Mouse (Mus musculus) liver (tissue): ENCODE measurements around the gene Pebp1.

Experiments used
- DNase-seq: peaks from one replicate; pipeline ENCODE4 v3.0.0-alpha.2; 2020; ENCODE audit warnings: mixed read lengths

Gene Pebp1

DNA sequence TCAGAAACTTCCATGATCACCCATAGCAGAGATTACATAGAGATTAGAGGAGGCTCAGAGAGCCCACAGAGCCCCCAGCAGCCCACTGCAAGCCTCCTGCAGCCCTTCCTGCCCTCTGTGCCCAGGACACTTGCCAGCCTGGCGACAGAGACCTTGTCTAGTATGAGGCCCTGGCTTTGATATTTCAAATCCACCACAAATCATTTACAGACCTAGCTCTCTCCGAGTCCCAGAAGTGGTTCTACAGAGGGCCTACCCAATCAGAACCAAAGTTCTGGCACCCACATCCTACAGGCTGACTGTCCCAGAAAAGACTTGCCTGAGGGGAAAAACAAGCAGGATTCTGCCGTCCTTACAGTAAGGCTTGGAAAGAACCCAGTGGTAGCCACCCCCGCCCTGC, 2.2 kb downstream of the Pebp1 start:
- DNase-seq = no peak

GRCm38 (mm10) chr5:117284682-117285081, 2.7 kb downstream of the Pebp1 start:
- no peak for DNase-seq

GRCm38 (mm10) chr5:117284029-117284428, 3.4 kb downstream of the Pebp1 start:
- DNase-seq = no peak

DNA sequence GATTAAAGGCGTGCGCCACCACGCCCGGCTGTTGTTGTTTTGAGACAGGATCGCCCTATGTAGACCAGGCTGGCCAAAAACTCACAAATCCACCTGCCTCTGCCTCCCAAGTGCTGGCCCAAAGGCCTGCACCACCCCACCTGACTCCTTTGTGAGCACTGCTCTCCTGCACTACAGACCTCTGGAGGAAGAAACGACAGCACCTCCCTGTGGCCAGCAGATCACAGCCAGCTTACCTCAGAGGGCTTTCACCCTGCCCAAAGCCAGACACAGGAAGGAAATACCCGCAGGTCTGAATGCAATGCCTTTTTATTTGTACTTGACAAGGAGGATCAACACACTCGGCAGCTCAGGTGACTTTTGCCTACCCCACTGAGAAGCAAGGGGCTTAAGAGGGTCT, 5.1 kb downstream of the Pebp1 start:
- DNase-seq = no peak

DNA sequence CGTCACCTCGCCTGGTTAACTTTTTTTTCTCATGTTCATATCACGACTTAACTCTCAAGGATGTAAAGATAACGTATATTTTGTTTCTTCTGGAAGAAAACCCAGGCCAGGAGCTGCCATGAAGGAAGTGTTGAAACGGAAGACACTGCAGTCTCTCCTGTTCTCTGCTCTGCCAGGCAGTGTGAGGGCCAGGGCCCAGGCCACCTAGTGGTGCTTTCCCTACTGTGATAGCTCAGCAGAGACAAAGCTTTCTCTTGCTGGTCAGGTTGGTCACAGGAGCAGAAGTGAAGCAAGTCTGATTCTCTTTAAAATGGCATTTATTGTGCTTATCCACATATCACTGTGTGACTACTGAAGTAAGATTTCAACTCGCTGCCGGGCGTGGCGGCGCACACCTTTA, 5.9 kb downstream of the Pebp1 start:
- DNase-seq = no peak

GRCm38 (mm10) chr5:117279669-117280050, 7.8 kb downstream of the Pebp1 start:
- no peak for DNase-seq

GRCm38 (mm10) chr5:117278809-117279668, 8.4 kb downstream of the Pebp1 start:
- no peak for DNase-seq

GRCm38 (mm10) chr5:117277784-117278183, 9.6 kb downstream of the Pebp1 start:
- no peak for DNase-seq

DNA sequence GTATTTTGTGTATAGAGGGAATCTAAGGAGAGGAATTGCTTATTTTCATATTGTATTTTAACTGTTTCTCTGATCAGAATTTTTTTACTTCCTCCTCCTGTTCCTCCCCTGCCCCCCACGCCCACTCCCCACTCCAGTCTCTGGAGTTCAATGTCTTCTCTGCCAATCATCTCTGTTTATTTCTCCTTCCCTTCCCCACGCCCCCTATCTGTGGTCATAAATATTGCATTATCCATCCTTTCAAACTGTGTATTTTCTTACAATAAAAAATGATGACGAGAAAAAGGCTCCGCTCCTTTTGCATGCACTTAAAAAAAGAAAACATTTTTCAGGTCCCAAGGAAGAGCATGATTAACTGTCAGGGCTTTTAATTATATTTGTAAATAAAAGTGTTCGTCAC, 12.6 kb downstream of the Pebp1 start:
- DNase-seq = no peak

GRCm38 (mm10) chr5:117271945-117272344, 15.5 kb downstream of the Pebp1 start:
- no peak for DNase-seq

GRCm38 (mm10) chr5:117269395-117269794, 18.0 kb downstream of the Pebp1 start:
- DNase-seq = no peak

- DNase-seq = no peak
Observed at GRCm38 (mm10) chr5:117268749-117269148, 18.7 kb downstream of the Pebp1 start.

DNA sequence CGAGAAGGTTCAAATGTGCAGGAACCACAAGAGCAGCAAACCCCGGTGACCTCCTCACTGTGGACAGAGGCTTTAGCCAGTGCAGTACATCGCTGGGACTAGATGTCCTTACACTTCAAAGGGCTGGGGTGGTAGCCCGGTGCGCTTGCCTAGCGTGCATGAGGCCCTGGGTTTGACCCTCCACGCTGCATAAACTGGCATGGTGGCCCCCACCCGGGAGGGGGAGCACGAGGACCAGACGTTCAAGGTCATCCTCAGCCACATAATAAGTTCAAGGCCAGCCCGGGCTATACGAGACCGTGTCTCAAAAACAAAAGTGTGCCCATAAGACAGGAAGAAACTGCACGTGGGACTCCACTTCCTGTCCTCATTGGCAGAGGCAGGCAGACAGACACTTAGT, 19.5 kb downstream of the Pebp1 start:
- DNase-seq = no peak

DNA sequence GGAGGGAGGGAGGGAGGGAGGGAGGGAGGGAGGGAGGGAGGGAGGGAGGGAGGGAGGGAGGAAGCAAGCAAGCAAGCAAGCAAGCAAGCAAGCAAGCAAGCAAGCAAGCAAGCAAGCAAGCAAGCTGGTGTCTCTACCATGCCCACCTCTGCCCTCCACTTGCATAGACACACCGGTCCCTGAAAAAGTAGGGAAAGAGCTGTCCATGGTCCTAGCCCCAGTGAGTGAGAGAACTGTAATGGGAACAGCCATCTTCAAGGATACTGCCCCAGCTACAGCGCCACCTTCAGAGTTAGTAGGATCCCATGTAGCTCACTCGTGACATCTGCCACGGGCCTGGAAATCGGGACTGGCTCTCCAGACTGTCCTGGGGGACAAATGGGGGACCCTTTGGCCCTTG, 22.7 kb downstream of the Pebp1 start:
- no peak for DNase-seq

DNA sequence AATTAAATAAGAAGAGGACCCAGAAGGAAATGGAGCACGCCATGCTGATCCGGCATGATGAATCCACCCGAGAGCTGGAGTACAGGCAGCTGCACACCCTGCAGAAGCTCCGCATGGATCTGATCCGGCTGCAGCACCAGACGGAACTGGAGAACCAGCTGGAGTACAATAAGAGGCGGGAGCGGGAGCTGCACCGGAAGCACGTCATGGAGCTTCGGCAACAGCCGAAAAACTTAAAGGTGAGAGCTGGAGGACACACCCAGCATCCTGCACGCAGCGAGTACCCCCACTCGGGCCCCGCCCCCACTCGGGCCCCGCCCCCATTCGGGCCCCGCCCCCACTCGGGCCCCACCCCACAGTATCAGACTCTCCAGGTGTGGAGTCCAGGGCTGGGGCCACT, 23.9 kb downstream of the Pebp1 start:
- no peak for DNase-seq

DNA sequence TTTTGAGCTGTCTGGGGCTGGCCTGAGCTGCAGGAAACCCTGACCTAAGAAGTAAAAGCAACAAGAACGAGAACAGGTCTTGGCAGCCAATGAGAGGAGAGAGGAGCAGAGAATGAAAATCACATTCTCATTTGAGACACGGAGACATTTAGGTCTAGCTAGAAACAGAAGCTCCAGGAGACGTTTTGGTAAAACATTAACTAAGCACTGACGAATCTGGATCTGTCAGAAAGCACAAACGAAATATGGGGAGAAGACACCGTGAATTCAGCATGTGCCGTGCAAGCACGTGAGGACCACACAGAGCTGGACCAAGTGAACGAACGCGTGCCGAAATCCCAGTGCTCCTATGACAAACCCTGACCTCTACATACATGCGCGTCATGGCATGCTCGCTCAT, 29.1 kb downstream of the Pebp1 start:
- no peak for DNase-seq

GRCm38 (mm10) chr5:117251763-117252162, 35.7 kb downstream of the Pebp1 start:
- no peak for DNase-seq

- no peak for DNase-seq
Observed at GRCm38 (mm10) chr5:117250796-117251195, 36.6 kb downstream of the Pebp1 start.

DNA sequence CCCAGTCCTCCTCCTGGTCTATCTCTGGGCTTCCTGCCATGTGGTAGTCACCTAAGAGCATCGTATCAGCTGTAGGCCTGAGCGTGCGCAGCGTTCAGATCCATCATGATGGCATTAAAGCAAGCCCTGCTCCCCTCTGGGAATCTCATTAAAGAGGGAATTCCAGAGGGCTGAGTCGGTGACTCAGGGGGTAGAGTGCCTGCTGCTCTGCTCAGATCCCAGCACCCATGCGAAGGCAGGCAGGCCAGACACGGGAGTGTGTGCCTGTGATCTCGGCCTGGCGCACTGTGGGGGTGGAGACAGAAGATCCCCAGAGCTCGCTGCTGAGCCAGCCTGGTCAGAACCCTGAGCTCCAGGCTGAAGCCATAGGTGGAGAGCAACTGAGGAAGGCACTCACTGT, 39.1 kb downstream of the Pebp1 start:
- DNase-seq = no peak

- no peak for DNase-seq
Observed at GRCm38 (mm10) chr5:117245170-117245569, 42.3 kb downstream of the Pebp1 start.

GRCm38 (mm10) chr5:117242671-117243478, 44.5 kb downstream of the Pebp1 start:
- no peak for DNase-seq

DNA sequence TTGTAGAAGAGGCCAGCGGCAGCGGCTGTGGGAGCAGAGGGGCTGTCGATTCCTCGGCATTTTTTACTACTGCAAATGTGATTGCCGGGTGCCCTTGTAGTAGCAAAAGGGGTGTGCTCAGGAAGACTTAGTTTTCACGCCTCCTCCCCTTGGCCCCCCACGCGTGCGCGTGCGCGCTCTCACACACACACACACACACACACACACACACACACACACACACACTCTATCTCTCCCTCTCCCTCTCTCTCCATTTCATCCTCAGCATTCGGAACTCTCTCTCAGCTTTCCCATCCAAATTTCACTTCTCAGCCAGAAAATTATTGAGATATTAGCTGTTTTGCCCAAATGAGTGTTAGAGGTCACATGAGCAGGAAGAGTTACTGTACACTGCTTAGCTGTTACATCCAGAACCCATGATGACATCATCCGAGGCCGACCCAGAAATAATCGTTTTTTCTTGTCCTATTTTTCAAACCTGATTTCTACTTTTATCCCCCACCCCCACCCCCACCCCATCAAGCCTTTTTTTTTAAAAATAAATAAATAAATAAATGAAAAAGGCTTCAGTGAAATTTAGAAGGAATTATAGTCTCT, 45.4 kb downstream of the Pebp1 start:
- DNase-seq = no peak

DNA sequence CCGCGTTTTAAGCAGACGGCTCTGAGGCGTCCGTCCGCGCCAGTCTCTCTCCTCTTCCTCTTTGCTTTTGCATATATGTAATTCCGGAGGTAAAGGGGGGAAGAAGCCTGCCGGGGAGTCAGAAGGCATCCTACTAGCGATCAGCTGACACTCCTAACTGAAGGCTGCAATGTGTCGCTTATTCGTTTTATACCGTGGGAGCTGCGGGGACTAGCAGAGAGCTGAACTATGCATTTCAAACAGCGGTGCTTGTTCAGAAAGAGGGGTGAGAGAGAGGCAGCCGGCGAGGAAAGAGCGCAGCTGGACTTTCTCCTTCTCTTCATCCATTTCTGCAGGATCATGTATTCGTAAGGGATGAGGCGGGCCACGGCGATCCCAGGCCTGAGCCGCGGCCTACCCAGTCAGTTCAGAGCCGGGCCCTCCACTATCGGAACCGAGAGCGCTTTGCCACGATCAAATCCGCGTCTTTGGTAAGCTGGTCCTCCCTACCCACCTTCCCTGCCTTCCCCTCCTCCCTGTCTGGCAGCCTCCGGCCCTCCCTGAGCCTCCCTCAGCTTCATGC, 46.6 kb downstream of the Pebp1 start:
- DNase-seq = no peak
